Mouse (Mus musculus): ENCODE results near the gene Kif12. TPM values are rescaled to one million over a fixed set of nuclear protein-coding genes. Genes with fewer than 3 reads are reported as not detected.

The Kif12 gene
- polyA plus RNA-seq, 1 experiment: not detected

DNA sequence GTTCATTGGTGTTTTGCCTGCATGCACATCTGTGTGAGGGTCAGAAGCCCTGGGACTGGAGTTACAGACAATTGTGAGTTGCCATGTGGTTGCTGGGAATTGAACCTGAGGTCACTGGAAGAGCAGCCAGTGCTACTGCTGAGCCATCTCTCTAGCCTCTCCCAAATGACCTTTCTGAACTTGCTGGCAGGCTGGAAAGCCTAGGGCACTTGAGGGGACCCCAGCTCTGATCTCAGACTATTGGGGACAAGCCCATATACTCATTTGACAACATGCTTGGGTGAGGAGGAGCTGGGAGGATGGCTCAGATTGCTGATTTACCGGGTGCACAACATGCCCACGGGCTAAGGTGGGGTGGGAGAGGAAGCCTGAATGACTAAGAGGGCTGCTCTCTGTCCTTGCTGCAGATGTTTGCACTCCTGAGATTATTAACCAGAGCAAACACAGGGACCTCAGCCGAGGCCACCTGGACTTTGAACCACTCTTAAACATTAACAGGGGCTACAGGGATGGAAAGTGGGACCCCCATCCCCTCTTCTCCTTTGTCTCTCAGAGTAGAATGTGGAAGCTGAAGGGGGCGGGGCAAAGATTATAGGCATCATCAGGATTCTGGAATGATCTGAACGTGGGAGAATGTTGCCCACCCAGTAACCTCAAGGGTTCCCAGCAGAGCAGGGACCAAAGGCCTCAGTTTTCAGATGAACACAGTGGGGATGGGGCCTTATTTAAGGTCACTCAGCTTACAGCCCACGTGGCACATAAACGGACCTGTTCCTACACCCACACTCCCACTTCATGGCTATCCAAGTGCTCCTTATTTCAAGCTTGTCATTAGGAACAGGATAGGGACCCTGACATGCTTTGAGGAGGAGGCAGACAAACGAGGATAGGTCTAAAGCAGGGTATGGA lies 15.0 kb downstream of the Kif12 start:
- H3K9me3 ChIP-seq (replicated peaks; ENCODE audit: control insufficient read depth, insufficient read depth, low read length, poor library complexity, severe bottlenecking): no peaks in the 10 kb centered on the region
- no peak overlapping the region for H3K9ac ChIP-seq (ENCODE audit: low read depth, poor library complexity, severe bottlenecking)
- H3K4me3 ChIP-seq (ENCODE audit: low read depth, low read length): no peak overlapping the region
- H3K27me3 ChIP-seq (ENCODE audit: control insufficient read depth, insufficient read depth, low read length, poor library complexity, severe bottlenecking): no peaks in the 10 kb centered on the region
- no peak overlapping the region for H3K27ac ChIP-seq (ENCODE audit: insufficient read depth, low read length)
- H3K4me1 ChIP-seq (ENCODE audit: control insufficient read depth, insufficient read depth, low read length): no peaks in the 10 kb centered on the region
- no peaks in the 10 kb centered on the region for H3K36me3 ChIP-seq (ENCODE audit: control insufficient read depth, insufficient read depth, low read length, poor library complexity, severe bottlenecking)
- TF ChIP-seq POLR2A (IDR thresholded peaks at IDR 0.05; ENCODE audit: insufficient read depth, low read length): no peak
- TF ChIP-seq CTCF (IDR thresholded peaks at IDR 0.05; ENCODE audit: low read depth, low read length): no peak
- TF ChIP-seq EP300 (IDR thresholded peaks at IDR 0.05; ENCODE audit: insufficient read depth, low read depth, low read length): no peak

DNA sequence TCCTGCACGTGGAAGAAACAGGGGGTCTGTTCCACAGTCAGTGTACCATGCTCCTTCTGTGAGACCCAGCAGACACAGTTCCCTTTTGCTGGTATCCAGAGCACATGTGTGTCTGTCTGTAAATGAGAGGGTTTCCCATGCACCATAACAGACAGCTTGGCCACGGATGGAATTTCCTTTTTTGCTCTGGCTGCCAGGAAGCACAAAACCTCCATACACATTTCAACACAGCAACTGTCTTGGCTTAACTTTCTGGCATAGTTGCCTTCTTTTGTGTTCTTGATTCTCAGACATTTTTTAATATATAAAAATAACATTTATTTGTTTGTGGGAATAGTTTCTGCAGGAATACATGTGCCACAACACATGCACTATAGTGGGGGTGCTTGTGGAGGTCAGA lies 16.3 kb downstream of the Kif12 start:
- no peak for TF ChIP-seq CTCF (IDR thresholded peaks at IDR 0.05; ENCODE audit: low read depth, low read length)
- no peak for TF ChIP-seq EP300 (IDR thresholded peaks at IDR 0.05; ENCODE audit: insufficient read depth, low read depth, low read length)
- TF ChIP-seq POLR2A (IDR thresholded peaks at IDR 0.05; ENCODE audit: insufficient read depth, low read length): no peak

DNA sequence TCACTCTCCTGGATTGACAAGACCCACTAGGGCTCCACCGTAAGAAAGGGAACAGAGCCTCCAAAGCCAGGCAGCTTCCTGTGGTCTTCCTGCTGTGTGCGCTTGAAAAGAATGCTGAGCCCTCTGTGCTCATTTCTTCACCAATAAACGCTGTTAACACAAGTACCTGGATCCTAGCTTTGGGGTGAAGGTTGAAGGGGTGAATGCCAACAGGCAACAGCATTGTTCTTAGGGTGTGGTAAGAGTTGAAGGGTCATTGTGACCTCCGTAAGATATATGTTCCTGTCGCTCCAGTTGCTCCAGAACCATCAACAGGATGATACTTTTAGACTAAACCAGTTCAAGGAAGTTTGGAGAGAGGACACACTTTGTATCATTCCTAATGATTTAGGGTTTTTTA lies 17.2 kb downstream of the Kif12 start, which contains the start of gene Ambp:
Ambp (minus strand) TSS at position 101 of the 400 bp plus-strand sequence.
- no peak within 1 kb of the TSS for H3K27ac ChIP-seq (ENCODE audit: insufficient read depth, low read length)
- H3K4me1 ChIP-seq (ENCODE audit: control insufficient read depth, insufficient read depth, low read length): no peaks in the 10 kb centered on the region
- H3K9me3 ChIP-seq (replicated peaks; ENCODE audit: control insufficient read depth, insufficient read depth, low read length, poor library complexity, severe bottlenecking): no peaks in the 10 kb centered on the region
- H3K36me3 ChIP-seq (ENCODE audit: control insufficient read depth, insufficient read depth, low read length, poor library complexity, severe bottlenecking): no peaks in the 10 kb centered on the region
- TF ChIP-seq EP300 (IDR thresholded peaks at IDR 0.05; ENCODE audit: insufficient read depth, low read depth, low read length) (no peak), CTCF (IDR thresholded peaks at IDR 0.05; ENCODE audit: low read depth, low read length) (no peak), POLR2A (IDR thresholded peaks at IDR 0.05; ENCODE audit: insufficient read depth, low read length) (no peak)
- no peak within 1 kb of the TSS for H3K9ac ChIP-seq (ENCODE audit: low read depth, poor library complexity, severe bottlenecking)
- H3K27me3 ChIP-seq (ENCODE audit: control insufficient read depth, insufficient read depth, low read length, poor library complexity, severe bottlenecking): no peaks in the 10 kb centered on the region
- no peak within 1 kb of the TSS for H3K4me3 ChIP-seq (ENCODE audit: low read depth, low read length)

More for the DNA sequence above, 16.3 kb downstream of the Kif12 start:
- no peaks in the 10 kb centered on the region for H3K36me3 ChIP-seq (ENCODE audit: control insufficient read depth, insufficient read depth, low read length, poor library complexity, severe bottlenecking)
- H3K4me3 ChIP-seq (ENCODE audit: low read depth, low read length): no peak overlapping the region
- H3K4me1 ChIP-seq (ENCODE audit: control insufficient read depth, insufficient read depth, low read length): no peaks in the 10 kb centered on the region
- H3K9ac ChIP-seq (ENCODE audit: low read depth, poor library complexity, severe bottlenecking): no peak overlapping the region
- H3K9me3 ChIP-seq (replicated peaks; ENCODE audit: control insufficient read depth, insufficient read depth, low read length, poor library complexity, severe bottlenecking): no peaks in the 10 kb centered on the region
- no peak overlapping the region for H3K27ac ChIP-seq (ENCODE audit: insufficient read depth, low read length)
- H3K27me3 ChIP-seq (ENCODE audit: control insufficient read depth, insufficient read depth, low read length, poor library complexity, severe bottlenecking): no peaks in the 10 kb centered on the region

DNA sequence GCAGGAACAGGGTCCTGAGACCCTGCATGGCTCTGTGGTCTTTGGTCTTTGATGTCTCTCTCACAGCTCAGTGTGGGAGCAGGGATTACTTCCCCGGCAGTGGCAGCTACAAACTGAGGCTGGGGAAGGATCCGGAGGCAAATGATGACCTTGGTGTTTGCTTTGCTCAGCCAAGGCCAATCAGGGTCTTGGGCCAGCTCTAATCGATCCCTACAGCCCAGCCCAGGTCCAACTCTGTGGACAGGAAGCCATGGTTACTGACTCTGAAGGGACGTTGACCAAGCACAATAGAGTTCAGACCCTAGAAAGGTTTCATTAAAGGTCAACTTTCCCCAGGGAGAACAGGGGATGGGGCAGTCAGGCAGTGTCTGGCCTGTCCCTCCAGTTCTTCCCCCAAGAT lies 17.9 kb downstream of the Kif12 start:
- TF ChIP-seq POLR2A (IDR thresholded peaks at IDR 0.05; ENCODE audit: insufficient read depth, low read length) (no peak), CTCF (IDR thresholded peaks at IDR 0.05; ENCODE audit: low read depth, low read length) (no peak), EP300 (IDR thresholded peaks at IDR 0.05; ENCODE audit: insufficient read depth, low read depth, low read length) (no peak)
- Histone ChIP-seq H3K36me3 (ENCODE audit: control insufficient read depth, insufficient read depth, low read length, poor library complexity, severe bottlenecking) (no peaks in the 10 kb centered on the region), H3K9ac (ENCODE audit: low read depth, poor library complexity, severe bottlenecking) (no peak overlapping the region), H3K27ac (ENCODE audit: insufficient read depth, low read length) (no peak overlapping the region), H3K9me3 (replicated peaks; ENCODE audit: control insufficient read depth, insufficient read depth, low read length, poor library complexity, severe bottlenecking) (no peaks in the 10 kb centered on the region), H3K4me3 (ENCODE audit: low read depth, low read length) (no peak overlapping the region), H3K27me3 (ENCODE audit: control insufficient read depth, insufficient read depth, low read length, poor library complexity, severe bottlenecking) (no peaks in the 10 kb centered on the region), H3K4me1 (ENCODE audit: control insufficient read depth, insufficient read depth, low read length) (no peaks in the 10 kb centered on the region)

DNA sequence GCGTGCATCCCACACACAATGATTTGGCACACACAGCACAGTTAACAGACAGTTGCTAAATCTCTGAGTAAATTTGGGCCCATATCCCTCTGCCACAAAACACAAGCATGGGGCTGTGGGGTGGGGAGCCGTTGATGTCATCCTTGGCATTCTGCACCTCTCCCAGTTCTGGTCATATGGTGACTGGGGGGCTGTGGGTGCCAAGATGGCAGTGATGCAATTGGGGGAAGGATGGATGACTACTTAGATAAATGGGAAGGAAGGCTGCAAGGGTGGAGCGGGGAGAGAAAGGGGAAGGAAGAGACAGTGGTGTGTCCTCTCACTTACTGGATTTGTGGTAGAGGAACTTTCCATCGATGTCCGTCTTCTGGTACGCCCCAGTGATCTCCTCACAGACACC lies 20.8 kb downstream of the Kif12 start:
- no peaks in the 10 kb centered on the region for H3K4me1 ChIP-seq (ENCODE audit: control insufficient read depth, insufficient read depth, low read length)
- no peak for TF ChIP-seq EP300 (IDR thresholded peaks at IDR 0.05; ENCODE audit: insufficient read depth, low read depth, low read length)
- no peak for TF ChIP-seq POLR2A (IDR thresholded peaks at IDR 0.05; ENCODE audit: insufficient read depth, low read length)
- no peak for TF ChIP-seq CTCF (IDR thresholded peaks at IDR 0.05; ENCODE audit: low read depth, low read length)
- no peak overlapping the region for H3K9ac ChIP-seq (ENCODE audit: low read depth, poor library complexity, severe bottlenecking)
- H3K27ac ChIP-seq (ENCODE audit: insufficient read depth, low read length): no peak overlapping the region
- H3K36me3 ChIP-seq (ENCODE audit: control insufficient read depth, insufficient read depth, low read length, poor library complexity, severe bottlenecking): no peaks in the 10 kb centered on the region
- no peaks in the 10 kb centered on the region for H3K9me3 ChIP-seq (replicated peaks; ENCODE audit: control insufficient read depth, insufficient read depth, low read length, poor library complexity, severe bottlenecking)
- no peaks in the 10 kb centered on the region for H3K27me3 ChIP-seq (ENCODE audit: control insufficient read depth, insufficient read depth, low read length, poor library complexity, severe bottlenecking)
- no peak overlapping the region for H3K4me3 ChIP-seq (ENCODE audit: low read depth, low read length)

DNA sequence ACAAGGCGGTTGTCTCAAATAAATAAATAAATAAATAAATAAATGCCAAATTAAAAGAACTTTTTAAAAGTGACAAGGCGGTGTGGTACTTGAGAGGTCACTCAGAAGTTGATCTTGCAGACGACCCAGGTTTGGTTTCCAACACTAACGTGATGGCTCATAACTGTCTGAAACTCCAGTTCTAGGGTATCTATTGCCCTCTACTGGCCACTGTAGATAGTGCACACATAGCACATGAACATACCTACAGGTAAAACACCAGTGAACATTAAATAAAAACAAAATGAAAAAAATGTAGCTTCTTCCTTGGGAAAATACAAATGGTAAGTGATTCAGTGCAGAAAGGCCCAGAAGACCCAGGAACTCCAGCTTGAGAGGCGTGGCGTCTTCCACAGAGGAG lies 24.7 kb downstream of the Kif12 start:
- Histone ChIP-seq H3K27ac (ENCODE audit: insufficient read depth, low read length) (no peak overlapping the region), H3K27me3 (ENCODE audit: control insufficient read depth, insufficient read depth, low read length, poor library complexity, severe bottlenecking) (no peaks in the 10 kb centered on the region), H3K4me1 (ENCODE audit: control insufficient read depth, insufficient read depth, low read length) (no peaks in the 10 kb centered on the region), H3K4me3 (ENCODE audit: low read depth, low read length) (no peak overlapping the region), H3K9me3 (replicated peaks; ENCODE audit: control insufficient read depth, insufficient read depth, low read length, poor library complexity, severe bottlenecking) (no peaks in the 10 kb centered on the region), H3K36me3 (ENCODE audit: control insufficient read depth, insufficient read depth, low read length, poor library complexity, severe bottlenecking) (no peaks in the 10 kb centered on the region), H3K9ac (ENCODE audit: low read depth, poor library complexity, severe bottlenecking) (no peak overlapping the region)
- TF ChIP-seq EP300 (IDR thresholded peaks at IDR 0.05; ENCODE audit: insufficient read depth, low read depth, low read length) (no peak), POLR2A (IDR thresholded peaks at IDR 0.05; ENCODE audit: insufficient read depth, low read length) (no peak), CTCF (IDR thresholded peaks at IDR 0.05; ENCODE audit: low read depth, low read length) (no peak)
